Mouse (Mus musculus) stomach, embryonic 15.5 days (tissue): Measurements from ENCODE around the gene St8sia1. TPM values are rescaled to one million over a fixed set of nuclear protein-coding genes. Genes with fewer than 3 reads are reported as not detected.

Source experiments
- ATAC-seq: fragments of 200-750 bp; cut with Nextera tagmentation; 2 replicates; pipeline ENCODE4 v1.8.0; 2017; ENCODE audit warnings: low read depth, moderate number of reproducible peaks, moderate TSS enrichment; ENCODE audit not compliant: insufficient read depth, low FRiP score
- H3K27ac ChIP-seq: fragments of 300-500 bp; sonication (generic); 2 replicates; pipeline ENCODE4 v1.5.1; 2015; ENCODE audit warnings: mild to moderate bottlenecking, inconsistent platforms
- H3K27me3 ChIP-seq: fragments of 300-500 bp; sonication (generic); replicated peaks from 2 replicates; pipeline ENCODE4 v1.6.1; 2015; ENCODE audit warnings: inconsistent platforms
- H3K36me3 ChIP-seq: fragments of 300-500 bp; sonication (generic); 2 replicates; pipeline ENCODE4 v1.6.1; 2015; ENCODE audit warnings: inconsistent platforms
- H3K4me1 ChIP-seq: fragments of 300-500 bp; sonication (generic); 2 replicates; pipeline ENCODE4 v1.6.1; 2015; ENCODE audit warnings: inconsistent platforms
- H3K4me2 ChIP-seq: fragments of 300-500 bp; sonication (generic); 2 replicates; pipeline ENCODE4 v1.6.1; 2015; ENCODE audit warnings: mild to moderate bottlenecking, inconsistent platforms
- H3K4me3 ChIP-seq: fragments of 300-500 bp; sonication (generic); replicated peaks from 2 replicates; pipeline ENCODE4 v1.5.1; 2015; ENCODE audit warnings: inconsistent platforms
- H3K9ac ChIP-seq: fragments of 300-500 bp; sonication (generic); 2 replicates; pipeline ENCODE4 v1.6.1; 2015; ENCODE audit warnings: inconsistent platforms
- H3K9me3 ChIP-seq: fragments of 300-500 bp; sonication (generic); 2 replicates; pipeline ENCODE4 v1.6.1; 2016; ENCODE audit warnings: inconsistent platforms
- WGBS: fragments of 180-500 bp; shearing (Covaris S2); methylation state at CpG from one replicate; pipeline ENCODE4 v1.1.7; 2015; 5-methylcytosine and 5-hydroxymethylcytosine counted together
- polyA plus RNA-seq: library from polyadenylated mRNA; unstranded; fragments of >200 nt; fragmentation: Nextera tagmentation; extraction: Ambion mirVana; gene quantifications from 2 replicates; pipeline ENCODE4 v1.2.1, GENCODE M21; 2015

The St8sia1 gene
- polyA plus RNA-seq, 1 experiment from 2014 or later = 0.96 TPM

DNA sequence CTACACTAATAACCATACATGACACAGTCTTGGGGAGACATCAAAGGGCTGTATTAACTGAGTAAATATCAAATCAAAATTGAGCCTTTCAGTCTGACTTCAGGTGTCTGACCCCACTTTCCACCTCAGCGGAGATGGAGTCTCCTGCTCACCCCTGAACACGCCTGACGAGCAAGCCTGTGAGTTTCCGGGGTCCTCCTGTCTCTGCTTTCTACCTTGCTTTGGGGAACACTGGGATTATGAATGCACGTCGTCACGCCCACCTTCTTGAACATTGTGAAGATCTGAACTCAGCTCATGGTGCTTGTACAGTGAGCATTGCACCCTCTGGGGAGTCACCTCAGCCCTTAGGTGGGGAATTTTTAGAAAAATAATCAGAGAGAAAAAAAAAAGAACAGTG lies 9.0 kb upstream of the St8sia1 start:
- WGBS = 83% methylated on average over 7 of the region's 7 CpGs
- Histone ChIP-seq H3K9ac (no peak overlapping the region), H3K27me3 (no peaks in the 10 kb centered on the region), H3K27ac (no peak overlapping the region), H3K4me2 (no peak overlapping the region), H3K9me3 (no peaks in the 10 kb centered on the region), H3K4me3 (no peak overlapping the region), H3K4me1 (no peaks in the 10 kb centered on the region), H3K36me3 (no peaks in the 10 kb centered on the region)
- no peak for ATAC-seq

DNA sequence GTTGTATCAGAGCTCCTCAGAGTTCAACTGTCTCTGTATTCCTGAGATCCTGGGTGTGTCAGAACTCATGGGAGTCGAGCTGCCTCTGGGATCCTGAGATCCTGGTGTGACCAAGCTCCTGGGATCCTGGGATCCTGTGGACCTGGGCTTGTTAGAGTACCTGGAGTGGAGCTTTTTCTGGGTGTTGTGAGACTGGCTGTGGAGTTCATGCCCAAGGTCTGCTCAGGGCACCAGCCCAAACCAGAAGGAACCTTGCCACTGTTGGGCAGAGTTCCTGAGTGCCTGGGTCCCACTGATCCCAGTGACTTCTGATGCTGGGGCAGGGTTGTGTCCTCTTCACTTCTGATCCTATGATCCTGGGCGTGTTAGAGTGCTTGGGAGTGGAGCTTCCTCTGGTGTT lies 8.0 kb upstream of the St8sia1 start:
- Histone ChIP-seq H3K27me3 (no peaks in the 10 kb centered on the region), H3K9me3 (no peaks in the 10 kb centered on the region), H3K36me3 (no peaks in the 10 kb centered on the region), H3K27ac (no peak overlapping the region), H3K4me1 (no peaks in the 10 kb centered on the region), H3K4me3 (no peak overlapping the region), H3K9ac (no peak overlapping the region), H3K4me2 (no peak overlapping the region)
- 63% methylated on average over 2 of the region's 2 CpGs for WGBS
- ATAC-seq = no peak

DNA sequence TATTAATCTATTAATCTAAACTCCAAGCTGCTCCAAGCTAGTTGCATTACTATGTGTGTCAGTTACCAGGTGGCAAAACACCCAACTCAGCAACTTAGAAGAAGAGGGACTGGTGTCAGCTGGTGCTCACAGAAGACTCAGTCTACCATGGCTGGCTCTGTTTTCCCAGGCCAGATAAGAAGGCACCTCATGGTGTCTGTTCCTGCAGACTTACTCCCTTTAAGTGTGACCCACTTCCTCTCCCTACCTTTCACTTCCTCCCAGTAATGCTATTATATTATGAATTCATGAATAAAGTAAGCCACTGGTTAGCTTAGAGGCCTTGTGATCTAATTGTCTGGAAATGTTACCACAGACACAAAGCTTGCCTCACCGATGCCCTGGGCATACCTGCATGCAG lies 3.2 kb upstream of the St8sia1 start:
- Histone ChIP-seq H3K36me3 (no peaks in the 10 kb centered on the region), H3K4me3 (no peak overlapping the region), H3K4me2 (no peak overlapping the region), H3K9ac (no peak overlapping the region), H3K27ac (no peak overlapping the region), H3K4me1 (0 out of 2 replicates have a peak, but pooled peaks cover 8% of the 10 kb centered on the region), H3K9me3 (no peaks in the 10 kb centered on the region), H3K27me3 (peaks cover 12% of the 10 kb centered on the region)
- WGBS = 89% methylated on average over 1 of the region's 1 CpGs
- no peak for ATAC-seq

DNA sequence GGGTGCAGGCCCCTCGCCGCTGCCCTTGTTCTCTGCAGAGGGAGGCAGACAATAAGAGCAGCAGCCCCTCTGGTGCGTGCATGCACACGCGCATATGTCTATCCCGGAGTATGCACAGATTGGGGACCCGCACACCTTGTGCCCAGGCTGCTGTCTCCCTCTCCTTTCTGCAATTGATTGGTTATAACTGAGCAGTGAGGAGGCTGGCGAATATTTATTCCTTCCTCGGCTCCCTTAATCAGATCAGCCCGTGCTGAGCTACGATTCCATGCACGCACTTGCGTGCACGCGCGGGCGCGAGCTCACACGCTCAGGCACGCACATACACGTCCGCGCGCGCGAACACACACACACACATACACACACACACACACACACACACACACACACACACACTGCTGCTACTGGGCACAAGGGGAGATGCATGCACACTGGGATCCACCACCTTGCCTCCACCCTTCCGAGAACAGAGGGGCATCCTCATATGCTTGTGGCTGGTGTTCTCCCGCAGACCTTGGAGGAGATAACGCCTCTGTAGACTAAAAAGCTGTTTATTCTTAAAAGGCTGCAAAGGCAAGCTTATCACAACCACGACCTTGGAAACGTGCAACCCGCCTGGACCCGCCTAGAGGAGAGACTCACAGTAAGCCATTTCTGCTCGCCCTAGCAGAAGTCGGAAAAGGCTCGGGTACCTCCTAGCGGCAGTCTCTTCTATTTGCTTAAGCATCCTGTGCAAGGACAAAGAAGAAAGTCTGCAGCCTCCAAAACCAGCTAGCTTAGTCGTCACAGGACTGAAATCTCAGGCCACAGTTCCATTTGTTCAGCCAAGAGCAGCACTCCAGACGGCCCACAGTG lies 506 bp upstream of the St8sia1 start:
- Histone ChIP-seq H3K9ac (0 out of 2 replicates have a peak overlapping the region, but pooled peaks have one; percentile 6), H3K4me1 (0 out of 2 replicates have a peak, but pooled peaks cover 8% of the 10 kb centered on the region), H3K9me3 (no peaks in the 10 kb centered on the region), H3K36me3 (no peaks in the 10 kb centered on the region), H3K4me2 (peak overlapping the region; percentile 95), H3K4me3 (peak overlapping the region; percentile 56), H3K27ac (peak overlapping the region; percentile 44; the same call in 1 of the 2 replicates), H3K27me3 (peaks cover 13% of the 10 kb centered on the region)
- under 1% methylated on average over 39 of the region's 39 CpGs for whole genome bisulfite sequencing
- peak; percentile 79; the same call in 1 of the 2 replicates for ATAC-seq

DNA sequence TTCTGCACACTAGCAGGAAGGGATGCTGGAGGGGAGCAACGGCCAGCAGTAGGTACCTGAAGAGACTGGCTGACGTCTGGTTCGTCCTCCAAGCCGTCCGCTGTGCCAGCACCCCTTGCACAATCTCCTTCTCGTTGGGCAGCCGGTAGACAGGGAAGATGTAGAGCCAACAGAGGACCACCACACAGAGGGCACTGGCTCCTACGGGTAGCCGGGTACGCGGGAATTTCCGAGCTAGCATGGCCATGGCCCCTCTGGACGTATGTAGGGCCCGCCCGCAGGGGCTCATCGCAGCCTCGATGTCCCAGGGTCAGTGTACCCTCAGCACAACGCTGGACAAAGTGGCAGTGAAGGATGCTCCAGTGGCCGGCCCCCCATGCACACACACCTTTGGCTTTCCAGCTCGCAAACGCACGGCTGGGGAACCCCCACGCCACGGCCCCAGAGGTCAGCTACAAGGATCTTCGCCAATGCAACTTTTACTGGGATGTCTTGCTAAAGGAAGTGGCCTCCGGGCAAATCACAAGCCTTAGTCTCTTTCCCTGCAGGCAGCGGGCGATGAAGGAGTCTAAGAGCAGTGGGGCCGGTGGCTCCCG lies 674 bp downstream of the St8sia1 start:
- no peak overlapping the region for H3K27ac ChIP-seq
- peak overlapping the region; percentile 56 for H3K4me3 ChIP-seq
- peak overlapping the region; percentile 95 for H3K4me2 ChIP-seq
- 25% methylated on average over 30 of the region's 30 CpGs for WGBS
- no peaks in the 10 kb centered on the region for H3K9me3 ChIP-seq
- H3K9ac ChIP-seq = no peak overlapping the region
- no peaks in the 10 kb centered on the region for H3K36me3 ChIP-seq
- peaks cover 13% of the 10 kb centered on the region for H3K27me3 ChIP-seq
- 0 out of 2 replicates have a peak, but pooled peaks cover 8% of the 10 kb centered on the region for H3K4me1 ChIP-seq
- ATAC-seq = no peak

DNA sequence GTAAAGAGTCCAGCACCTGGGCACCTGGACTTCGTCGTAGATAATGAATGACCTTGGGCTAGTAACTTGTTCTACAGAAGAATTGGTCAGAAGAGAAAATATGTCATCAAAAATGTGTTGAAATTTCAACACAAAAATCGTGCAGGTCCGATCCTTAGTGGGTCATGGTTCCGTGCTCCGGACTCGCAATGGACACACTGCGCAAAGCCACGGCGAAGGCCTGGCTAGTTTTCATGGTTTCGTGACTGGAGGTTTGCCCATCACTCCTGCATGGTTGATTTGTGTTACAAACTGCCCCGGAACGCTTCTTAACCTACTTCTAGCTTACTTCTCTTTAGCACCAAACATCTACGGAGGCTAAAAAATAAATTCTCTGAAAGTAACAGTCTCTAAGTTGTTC lies 1.4 kb downstream of the St8sia1 start:
- WGBS = 88% methylated on average over 14 of the region's 14 CpGs
- H3K27me3 ChIP-seq = peaks cover 13% of the 10 kb centered on the region
- 0 out of 2 replicates have a peak, but pooled peaks cover 8% of the 10 kb centered on the region for H3K4me1 ChIP-seq
- no peak for ATAC-seq
- no peaks in the 10 kb centered on the region for H3K36me3 ChIP-seq
- no peak overlapping the region for H3K4me2 ChIP-seq
- H3K4me3 ChIP-seq = no peak overlapping the region
- H3K27ac ChIP-seq = no peak overlapping the region
- H3K9ac ChIP-seq = no peak overlapping the region
- H3K9me3 ChIP-seq = no peaks in the 10 kb centered on the region

DNA sequence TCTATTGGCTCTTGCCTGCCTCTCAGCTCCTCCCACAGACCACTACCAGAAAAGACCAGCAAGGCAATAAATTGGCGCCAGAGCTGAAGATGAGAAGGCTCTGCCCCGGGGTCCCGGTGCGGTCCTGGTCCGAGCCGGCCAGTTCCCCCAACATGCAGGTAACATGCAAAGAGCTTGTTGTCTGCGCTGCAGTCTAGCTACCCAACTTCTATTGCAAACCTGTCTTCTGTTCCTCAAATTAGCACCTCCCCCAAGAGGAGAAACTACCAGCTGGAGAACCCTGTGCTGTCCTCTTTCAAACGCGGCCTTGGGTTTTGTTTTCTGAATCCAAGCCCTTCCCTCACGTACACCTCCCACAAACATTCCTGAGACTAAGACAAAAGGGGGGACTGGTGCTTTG lies 1.8 kb downstream of the St8sia1 start:
- no peak overlapping the region for H3K4me3 ChIP-seq
- 69% methylated on average over 10 of the region's 10 CpGs for WGBS
- H3K4me2 ChIP-seq = no peak overlapping the region

DNA sequence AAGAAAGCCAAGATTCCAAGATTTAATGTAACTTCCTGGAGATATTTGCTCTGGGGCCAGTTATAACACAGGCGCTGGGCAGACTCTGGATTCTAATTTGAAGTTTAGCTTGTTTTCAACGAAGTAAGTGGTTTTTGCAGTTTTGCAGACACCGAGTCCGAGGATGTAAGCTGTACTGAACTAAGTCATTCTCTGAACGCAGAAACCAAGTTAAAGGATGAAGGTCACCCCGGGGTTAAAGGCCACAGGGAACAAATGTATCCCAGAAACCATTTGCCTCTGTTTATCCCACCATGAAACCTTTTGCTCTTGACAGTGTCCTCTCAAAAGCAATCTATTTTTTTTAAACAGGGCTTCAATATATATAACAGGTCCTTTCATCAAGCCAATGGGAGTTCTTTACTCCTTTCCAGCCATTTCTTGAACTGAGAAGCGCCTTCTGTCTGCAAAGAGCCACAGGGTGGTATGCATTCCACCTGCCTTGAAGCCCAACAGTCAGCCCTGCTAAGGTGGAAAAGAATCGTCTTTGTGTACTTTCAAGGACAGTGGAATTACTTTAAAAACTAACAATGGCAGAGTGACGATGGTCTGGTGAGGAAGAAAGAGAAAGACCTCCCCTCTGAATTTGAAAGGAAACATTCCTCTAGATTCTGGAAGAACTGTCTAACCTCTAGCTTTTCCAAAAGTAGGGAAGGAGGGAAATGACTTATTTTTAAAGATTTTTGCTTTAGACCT lies 2.4 kb downstream of the St8sia1 start:
- Histone ChIP-seq H3K27me3 (peaks cover 13% of the 10 kb centered on the region), H3K4me1 (0 out of 2 replicates have a peak, but pooled peaks cover 8% of the 10 kb centered on the region), H3K4me3 (no peak overlapping the region), H3K36me3 (no peaks in the 10 kb centered on the region), H3K4me2 (no peak overlapping the region), H3K9me3 (no peaks in the 10 kb centered on the region), H3K9ac (no peak overlapping the region), H3K27ac (no peak overlapping the region)
- WGBS = 64% methylated on average over 9 of the region's 9 CpGs
- no peak for ATAC-seq

More for the DNA sequence above, 1.8 kb downstream of the St8sia1 start:
- no peaks in the 10 kb centered on the region for H3K36me3 ChIP-seq
- no peak for ATAC-seq
- H3K9me3 ChIP-seq = no peaks in the 10 kb centered on the region
- H3K9ac ChIP-seq = no peak overlapping the region
- H3K27me3 ChIP-seq = peaks cover 13% of the 10 kb centered on the region
- 0 out of 2 replicates have a peak, but pooled peaks cover 8% of the 10 kb centered on the region for H3K4me1 ChIP-seq
- H3K27ac ChIP-seq = no peak overlapping the region

DNA sequence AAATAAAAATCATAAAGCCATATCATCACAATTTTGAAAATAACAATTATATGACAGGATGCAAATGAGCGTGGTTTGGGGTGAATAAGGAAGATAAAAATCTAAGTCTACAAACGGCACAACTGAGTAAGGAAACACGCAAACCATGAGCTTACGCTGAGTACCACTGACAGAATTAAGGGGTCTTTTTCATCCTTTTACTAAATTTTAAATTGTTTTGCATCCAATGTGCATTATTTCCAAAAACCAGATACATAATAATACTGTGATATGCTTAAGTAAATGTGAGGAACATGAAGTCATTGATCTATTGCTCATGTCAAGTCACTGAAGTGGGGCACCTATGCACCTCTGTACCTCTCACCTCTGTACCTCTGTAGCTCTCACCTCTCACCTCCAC lies 7.7 kb downstream of the St8sia1 start:
- no peak for ATAC-seq
- Histone ChIP-seq H3K9me3 (no peaks in the 10 kb centered on the region), H3K4me1 (no peaks in the 10 kb centered on the region), H3K36me3 (no peaks in the 10 kb centered on the region), H3K27ac (no peak overlapping the region), H3K27me3 (no peaks in the 10 kb centered on the region), H3K4me2 (no peak overlapping the region), H3K4me3 (no peak overlapping the region), H3K9ac (no peak overlapping the region)
- WGBS = 88% methylated on average over 4 of the region's 4 CpGs

DNA sequence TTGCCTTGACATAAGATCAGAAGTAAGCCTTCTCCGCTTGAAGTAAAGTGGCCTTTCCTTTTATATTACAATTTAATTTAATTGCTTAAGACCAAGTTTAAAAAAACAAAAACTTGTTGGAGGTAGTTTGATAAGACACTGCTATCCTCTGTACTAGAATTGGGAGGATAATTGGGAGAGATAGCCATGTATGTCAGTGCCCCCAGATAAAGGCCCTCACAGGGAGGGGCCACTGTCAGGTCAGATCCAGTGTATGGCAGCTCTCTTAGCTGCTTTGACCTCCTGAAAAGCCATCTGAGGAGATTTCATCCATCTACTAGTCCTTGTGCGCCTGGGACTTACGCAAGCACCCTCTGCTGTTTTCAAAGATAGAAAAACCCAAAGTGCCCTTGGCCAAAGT lies 9.0 kb downstream of the St8sia1 start:
- Histone ChIP-seq H3K9ac (no peak overlapping the region), H3K36me3 (no peaks in the 10 kb centered on the region), H3K4me2 (no peak overlapping the region), H3K27ac (no peak overlapping the region), H3K4me1 (no peaks in the 10 kb centered on the region), H3K9me3 (no peaks in the 10 kb centered on the region), H3K27me3 (no peaks in the 10 kb centered on the region), H3K4me3 (no peak overlapping the region)
- 85% methylated on average over 3 of the region's 3 CpGs for WGBS
- ATAC-seq = no peak

DNA sequence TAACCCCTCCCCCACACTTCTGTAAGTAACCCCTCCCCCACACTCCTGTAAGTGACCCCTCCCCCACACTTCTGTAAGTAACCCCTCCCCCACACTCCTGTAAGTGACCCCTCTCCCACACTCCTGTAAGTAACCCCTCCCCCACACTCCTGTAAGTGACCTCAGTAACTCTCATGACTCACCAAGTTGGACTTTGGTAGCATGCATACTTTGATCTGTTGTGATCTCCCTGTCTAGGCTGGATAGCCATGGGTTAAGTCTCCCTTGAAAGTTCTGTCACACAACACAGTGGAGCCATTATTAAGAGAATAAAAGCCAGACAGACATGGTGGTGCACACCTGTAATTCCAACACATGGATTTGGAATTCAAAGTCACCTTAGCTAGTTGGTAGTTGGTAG lies 11.1 kb downstream of the St8sia1 start:
- no peak for ATAC-seq
- Histone ChIP-seq H3K4me2 (no peak overlapping the region), H3K9me3 (no peaks in the 10 kb centered on the region), H3K36me3 (no peaks in the 10 kb centered on the region), H3K27me3 (no peaks in the 10 kb centered on the region), H3K9ac (no peak overlapping the region), H3K27ac (no peak overlapping the region), H3K4me3 (no peak overlapping the region), H3K4me1 (no peaks in the 10 kb centered on the region)
